Mouse (Mus musculus) brain, embryonic 14.5 days (tissue): ENCODE measurements around the gene Crip2.

ENCODE experiments used
- CTCF ChIP-seq: fragments of 200-500 bp; IDR thresholded peaks from 2 replicates; pipeline ENCODE4 v1.5.1; 2012; ENCODE audit warnings: inconsistent platforms, mild to moderate bottlenecking, moderate library complexity, borderline replicate concordance; ENCODE audit not compliant: insufficient read depth, insufficient read length; ENCODE audit errors: extremely low read depth
- POLR2A ChIP-seq: fragments of 200-500 bp; IDR thresholded peaks from 2 replicates; pipeline ENCODE4 v1.6.1; 2012; ENCODE audit warnings: mild to moderate bottlenecking, inconsistent platforms, borderline replicate concordance; ENCODE audit not compliant: poor library complexity, insufficient read depth, insufficient read length, severe bottlenecking; ENCODE audit errors: extremely low read depth

GRCm38 (mm10) chr12:113188349-113189055, 48.5 kb downstream of the Crip2 start:
- TF ChIP-seq CTCF (no peak), POLR2A (no peak)
